Mouse (Mus musculus) left cerebral cortex, adult 2 months (tissue): ENCODE data around the gene Dnlz. TPM values are rescaled to one million over a fixed set of nuclear protein-coding genes. Genes with fewer than 3 reads are reported as not detected.

Source experiments
- DNase-seq, 2 experiments: peaks; one replicate each; pipeline ENCODE4 v3.0.0; 2021 to 2022; ENCODE audit warnings: low spot score in 2 of 2, mixed read lengths in 1 of 2; ENCODE audit errors: extremely low spot score in 1 of 2
- H3K27ac ChIP-seq: fragments of 200-600 bp; 2 replicates; pipeline ENCODE4 v1.8.1; 2022
- H3K4me3 ChIP-seq: fragments of 200-600 bp; 2 replicates; pipeline ENCODE4 v1.8.1; 2022
- CTCF ChIP-seq: fragments of 200-600 bp; IDR thresholded peaks from 2 replicates; pipeline ENCODE4 v1.8.1; 2022; ENCODE audit warnings: antibody characterized with exemption, mild to moderate bottlenecking, moderate library complexity
- intact Hi-C: fragments of 180-260 bp; cut with DNase I; formaldehyde crosslinking; loops from one replicate; pipeline ENCODE4 v1.15.1; 2025
- total RNA-seq, 2 experiments: library from RNA; stranded (reverse); gene quantifications; 2 replicates each; pipeline ENCODE4 v1.2.3; 2021

Gene Dnlz
- total RNA-seq, 2 experiments from 2014 or later = 26.7 to 28.9 TPM

DNA sequence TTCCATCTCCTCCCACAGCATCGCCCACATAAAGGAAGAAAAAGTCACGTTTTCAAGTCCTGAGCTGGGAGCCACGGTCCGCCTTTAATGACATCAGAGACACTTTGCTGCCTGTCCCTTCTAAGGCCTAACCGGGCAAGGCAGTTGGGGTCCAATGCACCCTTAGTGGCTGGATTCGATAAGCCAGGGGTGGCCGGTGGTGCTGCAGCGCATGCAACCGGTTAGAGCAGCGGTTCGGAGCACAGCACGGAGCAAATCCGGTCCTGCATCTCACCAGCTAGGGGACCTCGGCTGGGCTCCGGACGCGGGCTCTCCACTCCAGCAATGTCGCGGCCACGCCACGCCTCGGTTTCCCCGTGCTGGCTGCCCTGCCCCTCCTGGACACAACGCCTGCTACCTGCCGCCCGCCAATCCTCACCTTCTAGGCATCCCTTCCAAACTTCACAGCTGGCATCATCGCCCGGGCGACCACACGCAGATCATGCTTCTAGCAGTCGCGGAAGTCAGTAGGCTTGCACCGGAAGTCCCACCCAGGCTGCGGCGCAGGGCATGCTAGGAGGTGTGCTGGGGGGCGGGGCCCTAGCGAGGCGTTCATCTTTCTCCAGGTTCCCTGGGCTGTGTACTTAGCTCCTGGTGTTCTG is 28.3 kb upstream of the Dnlz start, which contains the start of gene Snapc4:
Snapc4 (minus strand) TSS at position 523 of the 641 bp plus-strand sequence.
- Histone ChIP-seq H3K4me3 (peak within 1 kb of the TSS; percentile 88), H3K27ac (peak within 1 kb of the TSS; percentile 78)
- TF ChIP-seq CTCF = no peak
- DNase-seq = peak; percentile 81 to 85
- intact Hi-C loops = loop anchor here (1.0 to 2.0 kb wide), 2 partner anchors 9 to 79 kb away; partner anchors contain the start of genes Entr1 and Pmpca

GRCm38 (mm10) chr2:26372396-26372795 is 20.5 kb upstream of the Dnlz start:
- intact Hi-C loops = no loop called here
- TF ChIP-seq CTCF = no peak
- Histone ChIP-seq H3K27ac (no peak overlapping the region), H3K4me3 (no peak overlapping the region)
- no peak for DNase-seq

DNA sequence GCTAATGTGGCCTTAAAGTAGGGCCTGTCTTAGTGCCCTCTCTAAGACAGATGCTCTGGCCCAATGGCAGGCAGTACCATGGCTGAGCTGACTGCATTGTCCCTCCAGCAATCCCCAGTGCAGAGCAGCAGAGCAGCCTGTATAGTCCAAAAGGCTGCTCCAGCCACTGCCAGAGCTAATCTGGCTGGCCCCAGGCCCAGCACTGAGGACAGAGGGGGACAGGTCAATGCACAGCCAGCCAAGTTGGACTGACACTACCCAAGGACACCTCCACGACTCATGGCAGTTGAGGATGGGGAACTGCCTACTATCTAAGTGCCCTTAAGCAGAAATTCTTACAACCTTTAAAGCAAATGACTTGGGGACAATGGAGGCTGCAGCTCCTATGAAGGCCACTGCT is 16.7 kb upstream of the Dnlz start:
- intact Hi-C loops = no loop called here
- no peak for DNase-seq
- TF ChIP-seq CTCF = no peak
- H3K4me3 ChIP-seq = no peak overlapping the region
- no peak overlapping the region for H3K27ac ChIP-seq

GRCm38 (mm10) chr2:26367911-26368310 is 16.0 kb upstream of the Dnlz start:
- H3K27ac ChIP-seq = no peak overlapping the region
- no peak for TF ChIP-seq CTCF
- no peak overlapping the region for H3K4me3 ChIP-seq
- DNase-seq = no peak
- intact Hi-C loops = no loop called here

DNA sequence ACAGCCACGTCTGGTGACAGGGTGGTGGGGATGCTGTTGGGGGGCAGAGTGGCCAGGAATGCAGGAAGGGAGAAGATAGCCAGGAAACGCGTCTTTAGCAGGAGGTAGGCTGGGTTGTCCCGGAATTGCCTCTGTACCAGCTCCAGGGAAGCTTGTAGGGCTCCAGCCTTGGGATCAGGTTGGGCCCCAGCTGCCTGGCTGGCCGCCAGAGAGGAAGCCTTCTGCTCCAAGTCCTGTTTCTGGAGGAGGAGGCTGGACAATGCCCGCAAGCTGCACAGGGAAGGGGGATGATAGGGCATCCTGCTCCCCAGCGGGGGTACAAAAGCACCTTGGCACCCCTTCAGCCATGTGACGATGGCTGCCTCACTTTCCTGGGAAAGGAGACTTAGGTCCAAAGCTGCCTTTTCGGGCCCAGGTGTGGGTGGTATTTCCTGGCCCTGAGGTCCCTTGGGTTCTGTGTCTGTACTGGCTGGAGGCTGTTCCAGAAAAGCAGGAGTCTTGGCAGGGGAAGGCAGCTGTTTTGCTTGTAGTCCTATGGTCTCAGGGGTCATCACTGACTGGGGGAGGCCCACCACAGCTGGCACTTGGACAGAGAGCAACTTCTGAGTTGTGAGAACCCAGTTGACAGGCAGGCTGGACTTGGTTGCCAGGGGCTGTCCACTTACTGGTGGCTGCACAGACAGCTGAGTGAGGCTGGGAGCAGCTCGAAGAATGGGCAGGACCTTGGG is 13.0 kb upstream of the Dnlz start:
- intact Hi-C loops = no loop called here
- no peak for TF ChIP-seq CTCF
- no peak for DNase-seq
- peak overlapping the region; percentile 3; the same call in 1 of the 2 replicates for H3K27ac ChIP-seq
- H3K4me3 ChIP-seq = no peak overlapping the region

DNA sequence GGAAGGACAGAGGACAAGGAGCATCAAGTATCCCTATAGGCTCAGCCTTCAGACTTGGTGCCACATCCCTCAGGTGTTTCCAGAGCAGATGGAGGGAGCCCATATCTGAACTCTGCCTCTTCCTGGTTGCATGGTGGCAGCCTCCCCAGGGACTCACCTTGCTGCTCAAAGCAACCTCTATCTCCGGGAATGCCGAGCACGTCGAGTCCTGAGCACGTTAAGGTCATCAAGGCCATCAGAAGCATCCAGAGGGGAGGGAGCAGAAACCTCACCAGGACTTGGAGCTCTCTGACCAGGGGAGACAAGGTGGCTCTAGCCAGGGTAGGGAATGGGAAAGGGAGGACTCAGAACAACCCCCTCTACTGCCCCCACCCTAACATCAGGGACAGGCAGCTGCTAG is 11.6 kb upstream of the Dnlz start:
- intact Hi-C loops = no loop called here
- no peak for DNase-seq

GRCm38 (mm10) chr2:26362991-26363390 is 11.1 kb upstream of the Dnlz start:
- DNase-seq = no peak
- no peak for TF ChIP-seq CTCF
- intact Hi-C loops = no loop called here
- Histone ChIP-seq H3K4me3 (no peak overlapping the region), H3K27ac (no peak overlapping the region)

More for the DNA sequence above, 11.6 kb upstream of the Dnlz start:
- TF ChIP-seq CTCF = no peak
- Histone ChIP-seq H3K27ac (no peak overlapping the region), H3K4me3 (no peak overlapping the region)

DNA sequence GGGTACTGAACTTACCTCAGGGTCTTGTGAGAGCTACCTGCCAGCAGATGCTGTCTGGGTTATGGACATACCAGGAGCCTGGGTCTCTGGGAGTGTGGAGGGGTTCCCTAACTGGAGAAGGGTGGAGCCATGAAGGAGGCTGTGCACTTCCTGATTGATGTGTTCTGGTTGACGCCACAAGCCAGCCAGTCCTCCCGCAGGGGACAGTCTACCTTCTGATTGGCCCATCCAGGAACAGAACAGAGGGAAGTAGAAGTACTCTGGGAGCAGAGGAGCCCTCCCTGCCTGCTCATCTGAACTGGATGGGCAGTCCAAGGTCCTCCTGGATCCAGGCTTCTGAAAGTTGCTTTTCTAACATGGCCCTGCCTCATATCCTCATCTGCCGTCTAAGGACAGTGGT is 8.9 kb upstream of the Dnlz start, which contains the start of gene Card9:
Card9 (minus strand) TSS at position 147 of the 400 bp plus-strand sequence.
- H3K27ac ChIP-seq = no peak within 1 kb of the TSS
- H3K4me3 ChIP-seq = no peak within 1 kb of the TSS
- DNase-seq = no peak
- TF ChIP-seq CTCF = no peak
- intact Hi-C loops = no loop called here

- DNase-seq = no peak
- intact Hi-C loops = no loop called here
- no peak overlapping the region for H3K4me3 ChIP-seq
- H3K27ac ChIP-seq = no peak overlapping the region
- TF ChIP-seq CTCF = no peak
Observed at GRCm38 (mm10) chr2:26359983-26360382, 8.1 kb upstream of the Dnlz start.

DNA sequence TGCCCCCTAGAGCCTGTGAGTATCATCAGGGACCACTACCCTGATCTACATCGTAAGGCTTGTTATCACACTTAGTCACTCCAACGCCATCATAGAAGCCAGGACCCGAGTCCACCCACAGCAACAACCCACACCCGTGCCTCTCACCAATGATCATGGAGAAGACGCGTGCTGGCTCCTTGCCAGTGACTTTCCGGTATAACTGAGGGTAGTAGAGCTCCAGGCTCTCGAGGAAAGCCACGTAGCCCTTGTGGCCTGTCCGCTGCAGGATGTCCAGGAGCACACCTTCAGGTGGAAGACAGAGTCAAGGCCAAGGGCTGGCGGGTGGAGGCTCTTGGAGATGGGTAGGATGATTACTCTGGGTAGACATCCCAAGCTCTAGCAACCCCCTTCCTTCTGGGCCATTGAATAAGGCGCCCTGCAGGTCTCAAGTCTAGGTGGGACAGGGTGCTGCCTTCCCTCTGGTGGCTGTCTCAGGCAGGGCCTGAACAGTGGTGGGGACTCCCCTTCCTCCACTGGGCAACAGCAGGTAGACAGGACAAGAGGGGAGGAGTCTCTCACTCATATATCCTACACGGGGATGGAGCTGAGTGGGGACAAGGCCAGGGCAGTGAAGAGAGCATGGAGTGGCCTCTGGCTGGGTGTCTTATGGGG is 6.9 kb upstream of the Dnlz start:
- TF ChIP-seq CTCF = no peak
- no peak for DNase-seq
- intact Hi-C loops = no loop called here
- no peak overlapping the region for H3K4me3 ChIP-seq
- no peak overlapping the region for H3K27ac ChIP-seq

GRCm38 (mm10) chr2:26357484-26357883 is 5.6 kb upstream of the Dnlz start:
- no peak overlapping the region for H3K27ac ChIP-seq
- H3K4me3 ChIP-seq = no peak overlapping the region
- TF ChIP-seq CTCF = no peak; the same call in none of the 2 replicates
- intact Hi-C loops = no loop called here
- DNase-seq = no peak

DNA sequence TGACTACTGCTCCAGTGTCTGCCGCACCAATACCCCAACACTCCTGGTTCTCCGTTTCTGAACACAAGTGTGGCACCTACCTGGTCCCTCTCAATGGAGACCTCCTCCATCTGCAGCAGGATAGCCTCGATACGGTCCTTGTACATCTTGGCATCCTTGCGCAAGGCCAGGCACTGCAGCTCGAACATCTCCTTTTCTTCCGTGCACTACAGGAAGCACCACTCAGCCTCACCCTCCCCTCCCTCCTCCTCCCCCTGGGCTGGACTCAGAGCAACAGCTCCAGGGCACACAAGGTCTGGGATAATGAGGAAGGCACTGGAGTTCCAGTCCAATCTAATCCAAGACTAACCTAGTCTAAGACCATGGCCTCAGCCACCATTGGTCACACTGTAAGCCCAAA is 4.8 kb upstream of the Dnlz start:
- no peak overlapping the region for H3K4me3 ChIP-seq
- no peak for DNase-seq
- no peak overlapping the region for H3K27ac ChIP-seq
- TF ChIP-seq CTCF = no peak
- intact Hi-C loops = no loop called here
